Mouse (Mus musculus): Measurements from ENCODE around the gene Dlx6.

Dlx6 gene

DNA sequence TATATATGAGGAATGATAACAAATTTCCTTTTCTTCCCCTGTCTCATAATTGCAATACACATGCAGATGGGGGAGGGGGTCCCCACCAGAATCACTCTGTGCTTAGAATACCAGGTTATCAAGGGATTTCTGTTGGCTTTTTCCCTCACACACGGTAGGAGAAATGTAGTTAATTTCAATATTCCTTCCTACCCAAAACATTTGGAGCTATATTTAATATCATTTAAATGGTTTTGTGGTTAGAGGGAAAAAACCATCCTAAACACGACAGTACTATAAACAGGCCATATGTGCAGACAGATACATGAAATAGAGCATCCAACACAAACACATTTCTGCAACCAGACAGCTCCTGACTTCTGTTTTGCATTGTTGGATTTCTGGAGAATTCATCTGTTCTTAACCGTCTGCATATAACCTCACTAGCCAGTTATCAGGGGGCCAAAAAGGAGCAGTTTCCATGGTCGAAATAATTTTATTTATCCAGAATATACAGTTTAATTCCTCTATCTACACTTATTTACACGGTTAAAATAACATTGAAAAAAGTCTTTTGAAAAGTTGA lies 14.3 kb downstream of the Dlx6 start:
- DNase-seq (ENCODE audit: low spot score) = no peak

DNA sequence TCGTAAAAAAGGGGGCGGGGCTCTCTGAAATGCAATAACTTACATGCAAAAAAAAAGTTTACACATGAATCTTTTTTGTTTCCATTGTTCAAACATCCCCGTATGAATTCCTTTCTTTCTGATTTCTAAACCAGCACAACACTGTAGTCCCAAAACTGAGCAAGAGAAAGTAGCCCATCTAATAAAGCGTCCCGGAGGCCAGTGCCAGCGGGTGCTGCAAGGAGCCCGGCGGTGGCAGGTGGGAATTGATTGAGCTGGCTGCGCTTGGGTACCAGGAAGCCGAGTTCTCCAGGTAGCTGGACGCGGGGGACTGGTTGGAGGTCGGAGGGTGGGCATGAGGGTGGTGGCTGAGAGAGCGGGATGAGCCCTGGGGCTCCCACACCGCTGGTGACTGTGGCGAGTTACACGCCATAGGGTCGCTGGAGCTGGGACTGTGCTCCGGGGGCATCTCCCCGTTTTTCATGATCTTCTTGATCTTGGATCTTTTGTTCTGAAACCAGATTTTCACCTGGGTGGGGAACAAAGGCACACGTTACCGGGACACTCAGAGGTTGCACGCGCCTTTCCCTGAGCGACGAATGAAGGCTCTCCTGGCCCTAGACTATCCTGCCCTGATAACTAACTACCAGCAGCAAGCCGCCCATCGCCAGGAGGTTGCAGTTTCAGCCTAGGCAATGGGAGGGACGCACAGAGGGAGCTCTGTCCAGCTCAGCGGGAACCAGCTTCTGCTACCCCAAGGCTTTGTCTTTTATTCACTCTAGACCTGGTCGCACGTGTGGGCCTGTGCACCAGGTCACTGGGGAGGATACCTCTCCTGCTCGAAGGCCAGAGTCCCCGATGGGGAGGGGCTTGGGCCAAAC lies 15.1 kb downstream of the Dlx6 start:
- DNase-seq (ENCODE audit: low spot score) = no peak

DNA sequence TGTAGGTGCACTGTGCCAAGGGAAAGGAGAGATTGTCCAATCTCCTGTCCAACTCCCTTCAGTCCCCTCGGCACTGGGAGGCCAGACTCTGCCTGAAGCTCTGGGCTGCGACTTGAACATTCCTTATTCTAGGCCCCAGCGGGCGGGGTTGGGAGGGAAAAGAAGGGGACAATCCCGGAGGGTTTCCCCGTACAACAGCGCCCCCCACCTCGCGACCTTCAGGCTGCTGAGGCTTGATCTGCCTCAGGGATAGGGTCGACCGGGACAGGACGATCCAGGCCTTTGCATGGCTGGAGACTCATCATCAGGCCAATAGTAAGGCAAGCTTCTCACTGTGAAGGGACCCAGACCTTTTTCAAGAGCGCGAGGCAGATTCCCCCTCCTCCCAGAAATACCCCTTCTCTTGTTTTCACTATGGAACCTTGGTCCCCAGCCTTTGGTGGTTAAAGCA lies 15.7 kb downstream of the Dlx6 start:
- no peak for DNase-seq (ENCODE audit: low spot score)

DNA sequence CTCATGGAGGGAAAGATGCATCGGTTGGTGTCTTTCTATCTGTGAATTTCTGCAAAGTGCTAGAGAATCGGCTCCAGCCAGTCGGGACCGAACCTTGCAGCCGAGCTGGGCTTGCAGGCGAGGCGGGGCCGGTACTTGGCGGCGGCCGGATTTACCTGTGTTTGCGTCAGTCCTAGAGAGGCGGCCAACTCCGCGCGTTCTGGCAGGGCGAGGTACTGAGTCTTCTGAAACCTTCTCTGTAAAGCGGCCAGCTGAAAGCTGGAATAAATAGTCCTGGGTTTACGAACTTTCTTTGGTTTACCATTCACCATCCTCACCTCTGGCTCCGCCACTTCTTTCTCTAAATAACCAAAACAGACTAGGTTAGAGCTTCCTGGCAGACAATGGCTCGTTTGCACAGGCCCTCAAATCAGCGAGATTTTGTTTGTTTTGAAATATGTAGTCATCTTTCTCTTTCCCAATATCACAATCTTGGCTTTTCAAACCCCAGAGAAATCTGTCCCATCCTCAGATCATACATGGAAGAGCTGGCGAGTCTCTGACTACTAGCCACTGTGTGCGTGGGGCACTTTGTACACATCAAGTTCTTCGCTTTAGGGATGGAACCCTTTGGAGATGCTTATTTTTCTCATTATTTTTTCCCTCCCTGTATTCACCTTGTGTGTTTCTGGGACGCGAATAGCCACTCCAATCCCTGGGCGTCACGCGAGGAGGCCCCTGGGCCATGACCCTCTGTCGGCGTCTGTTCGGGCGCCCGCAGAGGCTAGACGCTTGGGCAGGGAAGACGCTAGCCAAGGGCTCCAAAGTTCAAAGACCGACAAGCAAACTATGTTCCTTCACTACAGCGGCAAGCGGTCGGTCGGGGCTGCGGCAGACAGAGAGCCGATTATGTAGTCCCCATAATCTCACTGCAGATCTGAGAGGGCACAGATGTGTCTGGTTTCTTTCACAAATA lies 16.5 kb downstream of the Dlx6 start:
- DNase-seq (ENCODE audit: low spot score) = no peak

DNA sequence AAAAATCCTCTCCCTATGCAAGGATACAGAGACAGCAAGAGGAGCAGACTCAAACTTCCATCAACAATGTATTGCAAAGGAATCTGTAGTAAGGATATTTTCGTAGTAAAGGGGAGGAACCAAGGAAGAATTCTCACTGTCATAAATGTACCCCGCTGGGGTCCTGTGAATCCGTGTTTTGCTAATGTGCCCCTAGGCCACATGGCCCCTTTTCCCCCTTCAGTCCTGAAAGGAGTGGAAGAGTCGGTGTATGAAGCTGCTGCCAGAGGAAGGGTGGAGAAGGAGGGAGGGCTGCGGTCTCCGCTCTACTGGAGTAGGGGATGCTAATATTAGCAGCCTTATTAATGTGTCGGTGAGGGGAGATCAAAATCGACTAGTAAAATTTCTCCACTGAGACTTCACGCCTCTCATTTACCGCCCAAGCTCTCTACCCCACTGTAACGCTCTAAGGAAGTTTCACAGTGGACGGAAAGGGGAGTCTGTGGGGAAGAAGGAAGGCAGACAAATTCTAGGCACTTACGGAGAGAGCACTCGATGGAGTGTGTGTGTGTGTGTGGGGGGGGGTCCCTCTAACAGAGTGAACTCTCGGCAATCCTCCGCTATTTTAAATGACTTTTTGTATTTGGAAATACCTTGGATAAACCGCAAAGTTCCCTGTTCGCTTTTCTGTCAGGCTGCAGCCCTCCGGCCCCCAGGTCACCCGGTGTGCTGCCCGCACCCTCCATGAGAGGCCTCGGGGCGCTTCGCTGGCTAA lies 17.4 kb downstream of the Dlx6 start:
- no peak for DNase-seq (ENCODE audit: low spot score)

DNA sequence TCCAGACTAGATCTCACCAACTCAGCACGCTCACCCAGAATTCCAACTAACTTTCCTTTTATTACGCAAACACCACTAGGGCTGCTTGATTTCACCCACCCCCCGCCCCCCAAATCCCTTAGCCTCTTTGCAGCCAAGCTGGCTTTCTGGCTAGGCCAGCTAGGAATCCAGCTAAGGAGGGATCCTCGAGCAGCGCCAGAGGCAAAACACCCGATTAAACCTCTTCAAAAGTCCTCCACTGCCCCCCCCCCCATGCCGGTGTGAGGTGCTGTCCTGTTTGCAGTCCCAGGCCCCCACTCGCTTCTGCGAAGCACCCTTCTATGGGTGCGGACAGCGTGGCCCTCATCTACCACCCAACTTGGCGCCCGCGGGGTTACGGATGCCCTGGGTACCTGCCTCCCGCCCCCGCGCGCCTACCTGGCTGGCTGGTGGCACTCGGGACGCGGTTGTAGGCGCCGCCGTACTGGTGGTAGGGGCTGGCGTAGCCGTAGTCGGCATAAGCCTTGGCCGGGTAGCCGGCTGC lies 18.0 kb downstream of the Dlx6 start:
- DNase-seq (ENCODE audit: low spot score) = no peak

DNA sequence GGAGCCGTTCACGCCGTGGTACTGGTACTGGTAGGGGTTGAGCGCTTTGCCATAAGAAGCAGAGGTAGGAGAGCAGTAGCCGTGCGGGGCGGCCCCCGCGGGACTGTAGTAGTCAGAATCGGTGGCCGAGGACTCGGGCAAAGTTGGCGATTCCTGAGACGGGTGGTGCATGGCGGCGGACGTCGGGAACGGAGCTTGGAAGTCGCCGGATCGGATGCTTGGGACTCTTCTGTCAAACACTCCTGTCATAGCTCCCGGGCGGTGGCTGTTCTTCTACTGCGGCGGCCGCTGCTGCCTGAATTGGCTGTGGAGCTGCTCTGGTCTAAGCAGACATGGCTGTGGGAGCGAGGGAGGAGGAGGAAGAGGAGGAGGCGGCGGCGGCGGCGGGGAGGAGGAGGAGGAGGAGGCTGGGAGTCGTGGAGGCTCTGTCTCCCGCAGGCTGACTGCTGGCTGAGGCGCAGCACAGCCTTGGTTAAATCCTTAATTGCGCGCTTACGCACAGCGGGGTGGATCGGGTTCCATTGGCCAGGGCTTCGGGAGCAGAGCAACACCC lies 18.6 kb downstream of the Dlx6 start, which contains the start of gene Dlx5:
TSS of gene Dlx5 (minus strand) at position 448 of the 553 bp plus-strand sequence.
- DNase-seq (ENCODE audit: low spot score) = no peak

DNA sequence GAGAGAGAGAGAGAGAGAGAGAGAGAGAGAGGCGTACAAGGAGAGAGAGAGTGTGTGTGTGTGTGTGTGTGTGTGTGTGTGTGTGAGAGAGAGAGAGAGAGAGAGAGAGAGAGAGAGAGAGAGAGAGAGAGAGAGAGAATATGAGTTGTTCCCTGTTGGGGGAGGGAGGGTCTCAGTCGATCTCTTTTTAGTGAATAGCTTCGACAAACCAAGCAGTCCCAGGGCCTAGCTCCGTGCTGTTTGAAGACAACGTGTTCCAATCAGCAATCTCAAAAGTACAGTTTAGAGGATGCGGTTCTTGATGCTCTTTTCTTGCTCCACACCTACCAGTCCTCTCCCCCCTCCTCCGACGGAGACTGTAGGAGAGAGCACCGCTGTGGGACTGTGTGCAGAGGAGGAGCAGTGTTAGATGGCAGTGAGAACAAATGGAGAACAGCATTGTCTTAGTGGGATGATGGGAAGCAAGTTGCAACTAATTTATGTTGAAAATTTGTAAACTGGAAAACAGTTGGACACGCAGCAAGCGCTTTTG lies 19.2 kb downstream of the Dlx6 start:
- DNase-seq (ENCODE audit: low spot score) = no peak

DNA sequence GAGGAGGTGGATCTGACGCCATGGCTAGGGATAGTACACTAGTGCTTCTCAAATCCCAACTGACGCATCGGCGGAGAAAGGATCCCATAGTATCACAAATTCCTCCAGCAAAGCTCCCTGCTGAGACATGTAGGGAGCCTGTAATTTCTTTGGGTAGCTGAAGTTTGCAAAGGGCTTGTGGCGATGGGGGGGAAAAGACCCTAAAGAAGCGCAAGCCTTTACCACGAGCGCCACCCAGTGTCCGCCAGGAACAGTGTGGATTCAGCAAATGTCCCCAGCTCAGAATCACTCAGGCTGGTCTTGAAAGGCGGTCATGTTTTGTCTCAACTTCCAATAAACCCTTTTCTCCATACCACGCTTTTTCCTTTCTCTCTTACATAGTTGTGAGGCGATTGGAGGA lies 21.8 kb downstream of the Dlx6 start:
- no peak for DNase-seq (ENCODE audit: low spot score)

DNA sequence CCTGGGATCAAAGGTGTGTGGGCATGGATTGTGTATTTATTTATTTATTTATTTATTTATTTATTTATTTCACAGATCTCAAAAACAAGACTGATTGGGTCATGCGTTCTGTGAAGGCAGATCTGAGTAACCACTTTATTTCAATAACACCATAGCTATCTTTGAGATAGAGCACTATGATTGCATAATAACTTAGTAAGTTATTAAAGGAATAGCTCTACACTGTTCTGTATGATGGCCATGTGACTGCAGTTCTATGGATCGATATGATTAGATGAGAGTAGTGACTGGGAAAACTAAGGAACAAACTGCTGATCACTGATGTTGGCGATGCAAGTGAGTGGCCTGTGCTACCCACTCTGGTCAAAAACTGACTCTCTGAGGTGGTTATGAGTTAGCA lies 23.1 kb downstream of the Dlx6 start:
- no peak for DNase-seq (ENCODE audit: low spot score)

DNA sequence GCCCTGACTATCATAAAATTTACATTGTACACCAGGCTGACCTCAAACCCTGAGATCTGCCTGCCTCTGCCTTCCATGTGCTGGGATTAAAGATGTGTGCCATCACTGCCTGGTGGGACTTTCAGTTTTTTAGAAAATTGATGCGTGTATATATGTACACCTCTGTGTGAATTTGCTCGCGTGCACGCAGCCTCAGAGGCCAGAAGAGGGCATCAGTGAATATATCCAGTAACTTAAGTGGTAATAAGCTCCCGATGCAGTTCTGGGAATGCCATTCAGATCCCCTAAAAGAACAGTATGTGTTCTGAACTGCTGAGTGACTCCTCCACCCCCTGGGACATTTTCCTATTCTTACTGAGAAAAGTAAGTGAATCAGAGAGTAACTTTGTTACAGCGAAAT lies 26.9 kb downstream of the Dlx6 start:
- DNase-seq (ENCODE audit: low spot score) = no peak

DNA sequence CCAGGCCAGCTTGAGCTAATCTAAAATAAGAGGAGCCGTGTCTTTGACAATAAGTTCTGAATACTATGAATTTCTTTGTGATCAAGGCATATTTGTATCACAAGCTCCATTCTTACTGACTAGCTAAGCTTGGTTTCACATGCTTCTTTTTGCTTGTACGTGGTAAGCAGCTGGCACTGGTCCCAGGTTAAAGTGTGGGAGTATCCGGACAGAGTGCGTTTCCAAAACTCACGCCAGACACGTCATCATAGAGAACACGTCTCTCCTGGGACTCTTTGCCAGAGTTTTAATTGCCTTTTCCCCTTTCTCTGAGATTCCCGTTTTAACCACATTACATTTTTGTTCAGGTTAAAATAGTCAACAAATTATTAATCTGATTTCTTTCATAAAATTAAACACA lies 46.5 kb downstream of the Dlx6 start:
- DNase-seq (ENCODE audit: low spot score) = no peak

DNA sequence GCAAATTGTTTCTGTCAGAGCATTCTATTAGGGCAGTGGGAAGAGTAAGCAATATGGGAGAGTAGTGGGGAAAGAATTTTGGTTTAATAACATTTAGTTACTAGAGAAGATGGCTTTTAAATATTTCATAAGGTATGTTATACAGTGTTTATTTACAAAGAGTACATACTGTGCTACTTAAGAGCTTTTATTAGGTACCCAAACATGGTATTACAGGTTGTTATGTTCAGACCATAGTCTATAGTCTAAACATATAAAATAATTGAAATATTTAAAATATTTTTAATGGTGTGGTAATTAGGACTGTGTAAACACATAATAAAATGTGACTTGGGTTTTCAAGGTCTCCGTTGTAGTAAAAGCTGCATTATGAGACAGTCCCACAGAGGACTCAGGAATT lies 51.2 kb downstream of the Dlx6 start:
- DNase-seq (ENCODE audit: low spot score) = no peak

DNA sequence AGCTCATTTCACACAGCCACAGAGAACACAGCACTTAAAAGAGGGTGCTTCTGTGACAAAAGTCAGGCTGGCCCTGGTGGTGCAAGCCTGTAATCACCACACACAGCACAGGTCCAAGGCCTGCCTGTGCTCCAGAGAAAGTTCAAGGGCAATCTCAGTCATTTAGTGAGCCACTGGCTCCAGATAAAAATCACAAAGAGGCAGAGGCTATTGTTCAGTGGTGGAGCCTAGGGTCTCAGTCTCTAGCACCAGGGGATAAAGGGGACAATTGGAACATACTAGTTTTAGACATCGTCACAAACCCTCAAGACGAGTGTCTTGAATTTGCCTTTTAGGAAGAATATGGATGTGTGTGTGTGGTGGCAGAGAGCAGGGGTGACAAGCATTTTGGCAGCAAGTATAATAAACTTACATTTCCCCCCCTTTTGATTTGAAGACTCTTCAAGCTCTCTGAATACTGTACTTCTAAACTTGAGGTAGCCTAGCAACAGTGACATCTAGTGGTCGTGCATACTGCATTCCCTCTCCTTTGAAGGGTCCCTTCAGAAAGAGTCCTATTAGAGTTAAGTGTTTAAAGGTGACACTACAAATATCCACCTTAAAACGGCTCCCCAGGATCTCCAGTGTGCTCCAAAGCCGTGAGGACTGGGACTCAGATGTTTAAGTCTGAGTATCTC lies 51.9 kb downstream of the Dlx6 start:
- no peak for DNase-seq (ENCODE audit: low spot score)

DNA sequence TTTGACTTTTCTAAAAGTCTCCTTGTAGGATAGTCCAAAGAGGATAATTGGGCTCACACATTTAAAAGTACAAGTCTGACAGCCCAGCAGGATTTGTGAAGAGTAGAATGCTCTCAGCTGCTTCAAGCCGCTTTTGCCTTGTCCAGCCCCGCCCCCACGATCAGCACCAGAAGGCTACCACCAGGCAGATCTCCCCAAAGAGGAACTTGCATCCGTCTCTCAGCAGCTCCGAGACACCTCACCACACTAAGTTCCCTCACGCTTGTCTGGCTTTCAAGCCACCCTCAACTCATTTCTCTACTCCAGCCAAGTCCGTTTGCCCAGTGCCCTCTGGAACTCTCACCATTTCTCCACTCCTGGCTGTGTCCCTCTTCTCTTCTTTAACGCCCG lies 52.4 kb downstream of the Dlx6 start:
- no peak for DNase-seq (ENCODE audit: low spot score)

DNA sequence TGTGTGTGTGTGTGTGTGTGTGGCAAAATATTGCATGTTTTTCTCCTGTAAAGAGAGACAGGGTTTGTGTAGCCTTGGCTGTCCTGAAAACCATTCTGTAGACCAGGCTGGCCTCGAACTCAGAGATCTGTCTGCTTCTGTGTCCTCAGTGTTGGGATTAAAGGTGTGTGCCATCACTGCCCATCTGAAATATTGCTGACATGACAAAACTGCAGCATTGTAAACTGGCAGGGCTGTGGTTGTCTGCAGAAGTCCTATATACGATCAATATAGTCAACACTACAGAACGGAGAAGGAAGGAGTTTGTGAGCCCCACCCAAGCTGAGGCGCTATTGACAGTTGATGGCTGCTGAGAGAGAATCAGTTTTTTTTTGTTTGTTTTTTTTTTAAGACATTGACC lies 54.2 kb downstream of the Dlx6 start:
- DNase-seq (ENCODE audit: low spot score) = no peak
